Mouse (Mus musculus) liver, postnatal 0 days (tissue): Measurements from ENCODE around the gene Mettl22. TPM values are rescaled to one million over a fixed set of nuclear protein-coding genes. Genes with fewer than 3 reads are reported as not detected.

ENCODE experiments used
- ATAC-seq: fragments of 200-750 bp; cut with Nextera tagmentation; 2 replicates; pipeline ENCODE4 v1.8.0; 2017; ENCODE audit warnings: mild to moderate bottlenecking, moderate library complexity
- DNase-seq: peaks from one replicate; pipeline ENCODE4 v3.0.0-alpha.2; 2016
- H3K27ac ChIP-seq: fragments of 300-500 bp; sonication (generic); 2 replicates; pipeline ENCODE4 v1.5.1; 2014; ENCODE audit warnings: antibody characterized with exemption, moderate library complexity, mild to moderate bottlenecking, low read depth
- H3K27me3 ChIP-seq: fragments of 300-500 bp; sonication (generic); 2 replicates; pipeline ENCODE4 v1.6.1; 2014; ENCODE audit warnings: low read length, control low read depth, mixed read lengths; ENCODE audit not compliant: insufficient read depth
- H3K36me3 ChIP-seq: fragments of 300-500 bp; sonication (generic); replicated peaks from 2 replicates; pipeline ENCODE4 v1.6.1; 2014; ENCODE audit warnings: mild to moderate bottlenecking, control low read depth, low read length, moderate library complexity, mixed read lengths; ENCODE audit not compliant: insufficient read depth
- H3K4me1 ChIP-seq: fragments of 300-500 bp; sonication (generic); 2 replicates; pipeline ENCODE4 v1.6.1; 2014; ENCODE audit warnings: antibody characterized with exemption, mild to moderate bottlenecking, control low read depth; ENCODE audit not compliant: insufficient read depth
- H3K4me2 ChIP-seq: fragments of 300-500 bp; sonication (generic); 2 replicates; pipeline ENCODE4 v1.6.1; 2014; ENCODE audit warnings: low read depth, mild to moderate bottlenecking, low read length, moderate library complexity, mixed read lengths
- H3K4me3 ChIP-seq: fragments of 300-500 bp; sonication (generic); 2 replicates; pipeline ENCODE4 v1.5.1; 2014; ENCODE audit warnings: low read depth, low read length
- H3K9ac ChIP-seq: fragments of 300-500 bp; sonication (generic); replicated peaks from 2 replicates; pipeline ENCODE4 v1.6.1; 2014; ENCODE audit warnings: mild to moderate bottlenecking, moderate library complexity
- H3K9me3 ChIP-seq: fragments of 300-500 bp; sonication (generic); 2 replicates; pipeline ENCODE4 v1.6.1; 2016; ENCODE audit warnings: mild to moderate bottlenecking, control low read depth, low read length, mixed read lengths
- CTCF ChIP-seq: sonication (generic); IDR thresholded peaks from 2 replicates; pipeline ENCODE4 v1.5.1; 2016; ENCODE audit warnings: antibody characterized with exemption, low read depth
- EP300 ChIP-seq: IDR thresholded peaks from 2 replicates; pipeline ENCODE4 v1.6.1; 2016; ENCODE audit warnings: antibody characterized with exemption, low read depth, mild to moderate bottlenecking
- WGBS: fragments of 180-500 bp; shearing (Covaris S2); extraction: QIAGEN DNeasy Blood & Tissue Kit; methylation state at CpG from one replicate; pipeline ENCODE4 v1.1.7; 2014; ENCODE audit not compliant: insufficient replicate concordance; 5-methylcytosine and 5-hydroxymethylcytosine counted together
- polyA plus RNA-seq: library from polyadenylated mRNA; unstranded; fragments of >200 nt; fragmentation: Nextera tagmentation; extraction: Ambion mirVana; gene quantifications from 2 replicates; pipeline ENCODE4 v1.2.1, GENCODE M21; 2015

Gene Mettl22
- polyA plus RNA-seq, 1 experiment from 2014 or later = 6.7 TPM

- TF ChIP-seq EP300 (no peak), CTCF (peak; percentile 95)
- no peak overlapping the region for H3K4me3 ChIP-seq
- 19% methylated on average over 6 of the region's 6 CpGs for WGBS
Observed at GRCm38 (mm10) chr16:8459098-8459497, 11.5 kb upstream of the Mettl22 start.

GRCm38 (mm10) chr16:8470132-8470531, 456 bp upstream of the Mettl22 start:
- H3K27ac ChIP-seq = no peak overlapping the region
- 86% methylated on average over 2 of the region's 2 CpGs for WGBS
- peak; percentile 26 for ATAC-seq
- TF ChIP-seq CTCF (no peak), EP300 (no peak)
- H3K4me3 ChIP-seq = peak overlapping the region; percentile 61; the same call in 1 of the 2 replicates
- H3K4me2 ChIP-seq = peak overlapping the region; percentile 96
- no peaks in the 10 kb centered on the region for H3K9me3 ChIP-seq
- H3K4me1 ChIP-seq = peaks cover 7% of the 10 kb centered on the region; the same call in 1 of the 2 replicates
- no peak for DNase-seq
- 0 out of 2 replicates have a peak, but pooled peaks cover 2% of the 10 kb centered on the region for H3K27me3 ChIP-seq
- H3K9ac ChIP-seq = peak overlapping the region; percentile 67; the same call in 1 of the 2 replicates
- H3K36me3 ChIP-seq = no peaks in the 10 kb centered on the region

More at GRCm38 (mm10) chr16:8459098-8459497, 11.5 kb upstream of the Mettl22 start:
- ATAC-seq (no peak; the same call in 1 of the 2 replicates), DNase-seq (peak; percentile 83)
- no peaks in the 10 kb centered on the region for H3K9me3 ChIP-seq
- no peak overlapping the region for H3K9ac ChIP-seq
- H3K4me2 ChIP-seq = no peak overlapping the region
- H3K27ac ChIP-seq = no peak overlapping the region
- H3K36me3 ChIP-seq = no peaks in the 10 kb centered on the region
- 0 out of 2 replicates have a peak, but pooled peaks cover 3% of the 10 kb centered on the region for H3K27me3 ChIP-seq
- H3K4me1 ChIP-seq = no peaks in the 10 kb centered on the region

- ATAC-seq = no peak
- 86% methylated on average over 9 of the region's 9 CpGs for WGBS
- H3K36me3 ChIP-seq = peaks cover 3% of the 10 kb centered on the region; the same call in 1 of the 2 replicates
Observed at GRCm38 (mm10) chr16:8487396-8488005, 16.9 kb downstream of the Mettl22 start.

GRCm38 (mm10) chr16:8489340-8489739, 18.8 kb downstream of the Mettl22 start:
- H3K9ac ChIP-seq = no peak overlapping the region
- H3K4me2 ChIP-seq = no peak overlapping the region
- TF ChIP-seq CTCF (no peak), EP300 (no peak)
- ATAC-seq (no peak), DNase-seq (no peak)
- H3K27ac ChIP-seq = no peak overlapping the region
- no peaks in the 10 kb centered on the region for H3K9me3 ChIP-seq
- H3K4me3 ChIP-seq = no peak overlapping the region
- 83% methylated on average over 5 of the region's 5 CpGs for WGBS
- no peaks in the 10 kb centered on the region for H3K4me1 ChIP-seq
- no peaks in the 10 kb centered on the region for H3K27me3 ChIP-seq
- H3K36me3 ChIP-seq = 0 out of 2 replicates have a peak, but pooled peaks cover 3% of the 10 kb centered on the region

More at GRCm38 (mm10) chr16:8487396-8488005, 16.9 kb downstream of the Mettl22 start:
- no peak overlapping the region for H3K4me2 ChIP-seq
- no peak overlapping the region for H3K4me3 ChIP-seq
- H3K9ac ChIP-seq = no peak overlapping the region
- no peaks in the 10 kb centered on the region for H3K9me3 ChIP-seq
- no peaks in the 10 kb centered on the region for H3K4me1 ChIP-seq
- H3K27me3 ChIP-seq = no peaks in the 10 kb centered on the region
- no peak overlapping the region for H3K27ac ChIP-seq
- no peak for DNase-seq
- TF ChIP-seq EP300 = no peak
- no peak for TF ChIP-seq CTCF

- H3K4me3 ChIP-seq = no peak overlapping the region
- no peak overlapping the region for H3K4me2 ChIP-seq
- H3K9ac ChIP-seq = no peak overlapping the region
- no peak overlapping the region for H3K27ac ChIP-seq
- DNase-seq (no peak), ATAC-seq (no peak)
- no peaks in the 10 kb centered on the region for H3K36me3 ChIP-seq
- WGBS = 39% methylated on average over 13 of the region's 13 CpGs
- no peaks in the 10 kb centered on the region for H3K4me1 ChIP-seq
- TF ChIP-seq CTCF (no peak), EP300 (no peak)
- no peaks in the 10 kb centered on the region for H3K27me3 ChIP-seq
- no peaks in the 10 kb centered on the region for H3K9me3 ChIP-seq
Observed at GRCm38 (mm10) chr16:8491743-8492490, 21.3 kb downstream of the Mettl22 start.

- Histone ChIP-seq H3K9me3 (no peaks in the 10 kb centered on the region), H3K27ac (no peak overlapping the region), H3K9ac (no peak overlapping the region), H3K4me3 (no peak overlapping the region), H3K4me2 (no peak overlapping the region), H3K4me1 (no peaks in the 10 kb centered on the region), H3K27me3 (no peaks in the 10 kb centered on the region), H3K36me3 (no peaks in the 10 kb centered on the region)
- peak; percentile 72 for ATAC-seq
- 25% methylated on average over 4 of the region's 4 CpGs for WGBS
- peak; percentile 73 for DNase-seq
- peak; percentile 93 for TF ChIP-seq CTCF
- no peak for TF ChIP-seq EP300
Observed at GRCm38 (mm10) chr16:8494268-8494667, 23.7 kb downstream of the Mettl22 start.
